Mouse (Mus musculus) small intestine, adult 2 months (tissue): ENCODE results near the gene 1600014C23Rik.

Experiments
- CTCF ChIP-seq: fragments of 200-500 bp; IDR thresholded peaks from 2 replicates; pipeline ENCODE4 v1.5.1; 2012; ENCODE audit warnings: low read depth, mild to moderate bottlenecking, control low read depth, inconsistent platforms, low read length, moderate library complexity, mixed read lengths; ENCODE audit not compliant: insufficient replicate concordance, insufficient read length; ENCODE audit errors: extremely low read depth
- POLR2A ChIP-seq: fragments of 200-500 bp; IDR thresholded peaks from 2 replicates; pipeline ENCODE4 v1.6.1; 2012; ENCODE audit warnings: low read depth, mild to moderate bottlenecking, control low read depth, inconsistent platforms, low read length, moderate library complexity

DNA sequence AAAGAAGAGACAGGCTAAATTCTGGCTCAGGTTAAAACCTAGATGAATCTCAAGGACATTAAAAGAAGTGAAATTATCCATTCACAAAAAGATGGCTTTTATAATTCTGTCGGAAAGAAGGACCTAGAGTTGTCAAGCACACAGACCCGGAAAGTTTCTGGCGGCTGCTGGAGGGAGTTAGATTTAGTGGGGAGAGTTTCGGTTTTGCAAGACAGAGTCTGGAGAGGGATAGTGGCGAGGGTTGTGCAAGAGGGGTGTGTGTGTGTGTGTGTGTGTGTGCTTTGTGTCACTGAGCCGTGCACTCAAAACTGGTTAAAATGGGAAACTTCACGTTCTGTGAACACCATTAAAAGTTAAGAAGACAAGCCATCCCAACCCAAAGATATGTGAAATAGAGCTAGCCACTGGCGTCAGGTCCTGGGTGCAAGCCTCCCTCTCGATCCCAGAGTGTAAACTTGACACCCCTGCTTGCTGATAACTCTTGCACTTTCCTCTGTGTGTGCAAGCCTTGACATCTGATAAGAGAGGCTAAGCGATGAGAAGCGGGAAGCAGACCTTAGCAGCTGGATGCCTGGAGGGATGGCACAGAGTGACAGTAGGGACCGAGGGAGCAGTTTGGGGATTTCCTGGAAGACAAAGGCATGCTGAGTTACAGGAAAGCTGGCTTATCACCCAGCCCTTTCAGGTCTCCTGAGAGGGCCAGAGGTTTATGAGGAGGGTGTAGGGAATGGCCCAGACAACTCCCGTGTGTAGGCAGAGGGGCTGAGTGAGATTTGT lies 8.9 kb upstream of the 1600014C23Rik start:
- TF ChIP-seq CTCF = no peak
- TF ChIP-seq POLR2A = no peak
